15 mouse cellular contexts compared by ENCODE assay signal in genomic region chr1:38320126-38320970, GRCm38 (mm10).
DNase-seq lines count a peak whose midpoint lies in the region; ATAC-seq and TF ChIP-seq lines count a peak whose summit lies in the region.
"Had no signal": no experiment of that assay in that cellular context is flagged by ENCODE, and none has a peak within 500 bp of the region (broad histone marks: within the 10 kb centered on the region; RNA-seq: fewer than 3 reads in every experiment).

No protein-coding gene starts in this region.

- WGBS in forebrain, embryonic 14.5 days = 29% methylated on average over 16 of the region's 16 CpGs
- WGBS in forebrain, embryonic 11.5 days = 61% methylated on average over 16 of the region's 16 CpGs
- 77% methylated on average over 16 of the region's 16 CpGs for WGBS in midbrain, embryonic 11.5 days
- WGBS in midbrain, postnatal 0 days = 43% methylated on average over 16 of the region's 16 CpGs
- WGBS in stomach, embryonic 15.5 days = 71% methylated on average over 16 of the region's 16 CpGs

- no peak for TF ChIP-seq CTCF in midbrain, postnatal 0 days (IDR thresholded peaks at IDR 0.05)

- peak overlapping the region; percentile 25 for H3K4me2 ChIP-seq in forebrain, embryonic 14.5 days (ENCODE audit: low read length)
- no peak overlapping the region for H3K4me2 ChIP-seq in forebrain, embryonic 11.5 days (ENCODE audit: low read depth, low read length, severe bottlenecking)
- H3K4me2 ChIP-seq in midbrain, embryonic 11.5 days = no peak overlapping the region
- H3K4me2 ChIP-seq in midbrain, postnatal 0 days (ENCODE audit: low read depth, low read length, poor library complexity, severe bottlenecking) = no peak overlapping the region
- no peak overlapping the region for H3K4me2 ChIP-seq in stomach, embryonic 15.5 days
- H3K4me2 ChIP-seq: heart, embryonic 15.5 days had no signal

- H3K36me3 ChIP-seq in forebrain, embryonic 14.5 days (ENCODE audit: control insufficient read depth, insufficient read depth, low read length) = no peaks in the 10 kb centered on the region
- H3K36me3 ChIP-seq in forebrain, embryonic 11.5 days (ENCODE audit: control insufficient read depth, insufficient read depth, low read length) = no peaks in the 10 kb centered on the region
- H3K36me3 ChIP-seq in midbrain, embryonic 11.5 days (ENCODE audit: control insufficient read depth, insufficient read depth, low read length) = no peaks in the 10 kb centered on the region
- no peaks in the 10 kb centered on the region for H3K36me3 ChIP-seq in midbrain, postnatal 0 days (ENCODE audit: insufficient read depth, low read length)
- no peaks in the 10 kb centered on the region for H3K36me3 ChIP-seq in stomach, embryonic 15.5 days
- H3K36me3 ChIP-seq: G1E; heart, embryonic 15.5 days had no signal

- DNase-seq in forebrain, embryonic 14.5 days (ENCODE audit: low spot score) = peak; percentile 28
- no peak for DNase-seq in forebrain, embryonic 11.5 days (ENCODE audit: low spot score)
- DNase-seq in midbrain, embryonic 11.5 days (ENCODE audit: low spot score, missing footprints) = peak; percentile 69
- DNase-seq in midbrain, postnatal 0 days (ENCODE audit: low spot score) = no peak
- peak; percentile 55 for DNase-seq in fat pad, adult 2 months (ENCODE audit: extremely low read depth, low read depth, low spot score)
- DNase-seq in spleen, postnatal 4 days (ENCODE audit: low spot score in 2 of 2) = no peak
- DNase-seq in right cerebral cortex, postnatal 4 days = no peak
- DNase-seq: cerebellum, adult 11-12 months; gastrocnemius, postnatal 14 days; lung, postnatal 36 days had no signal

- H3K27me3 ChIP-seq in forebrain, embryonic 14.5 days (replicated peaks; ENCODE audit: control insufficient read depth, insufficient read depth, low read length) = no peaks in the 10 kb centered on the region
- H3K27me3 ChIP-seq in forebrain, embryonic 11.5 days (ENCODE audit: control insufficient read depth, insufficient read depth, low read length) = no peaks in the 10 kb centered on the region
- H3K27me3 ChIP-seq in midbrain, embryonic 11.5 days (ENCODE audit: control insufficient read depth, insufficient read depth, low read length) = no peaks in the 10 kb centered on the region
- no peaks in the 10 kb centered on the region for H3K27me3 ChIP-seq in midbrain, postnatal 0 days (ENCODE audit: insufficient read depth, low read length)
- no peaks in the 10 kb centered on the region for H3K27me3 ChIP-seq in stomach, embryonic 15.5 days (replicated peaks)
- H3K27me3 ChIP-seq: heart, embryonic 15.5 days had no signal

- H3K4me3 ChIP-seq in forebrain, embryonic 14.5 days (ENCODE audit: low read depth, low read length) = no peak overlapping the region
- no peak overlapping the region for H3K4me3 ChIP-seq in forebrain, embryonic 11.5 days (ENCODE audit: low read depth, low read length)
- no peak overlapping the region for H3K4me3 ChIP-seq in midbrain, embryonic 11.5 days (ENCODE audit: low read depth, low read length)
- H3K4me3 ChIP-seq in midbrain, postnatal 0 days (ENCODE audit: low read depth, low read length) = no peak overlapping the region
- no peak overlapping the region for H3K4me3 ChIP-seq in stomach, embryonic 15.5 days (replicated peaks)
- H3K4me3 ChIP-seq: heart, embryonic 15.5 days; myocyte had no signal

- no peaks in the 10 kb centered on the region for H3K9me3 ChIP-seq in forebrain, embryonic 14.5 days (replicated peaks; ENCODE audit: control insufficient read depth, low read length)
- H3K9me3 ChIP-seq in forebrain, embryonic 11.5 days (ENCODE audit: control insufficient read depth, low read length) = no peaks in the 10 kb centered on the region
- no peaks in the 10 kb centered on the region for H3K9me3 ChIP-seq in midbrain, embryonic 11.5 days (ENCODE audit: control insufficient read depth, low read length)
- H3K9me3 ChIP-seq in midbrain, postnatal 0 days (ENCODE audit: low read length) = no peaks in the 10 kb centered on the region
- no peaks in the 10 kb centered on the region for H3K9me3 ChIP-seq in stomach, embryonic 15.5 days
- H3K9me3 ChIP-seq: G1E; heart, embryonic 15.5 days had no signal

- H3K27ac ChIP-seq in forebrain, embryonic 14.5 days (ENCODE audit: low read depth, low read length) = no peak overlapping the region
- no peak overlapping the region for H3K27ac ChIP-seq in forebrain, embryonic 11.5 days (ENCODE audit: low read depth, low read length)
- no peak overlapping the region for H3K27ac ChIP-seq in midbrain, embryonic 11.5 days (ENCODE audit: low read depth, low read length)
- no peak overlapping the region for H3K27ac ChIP-seq in midbrain, postnatal 0 days (ENCODE audit: low read depth, low read length)
- H3K27ac ChIP-seq in stomach, embryonic 15.5 days = peak overlapping the region; percentile 31; the same call in 1 of the 2 replicates
- H3K27ac ChIP-seq: heart, embryonic 15.5 days had no signal

- ATAC-seq in forebrain, embryonic 14.5 days = no peak
- no peak for ATAC-seq in forebrain, embryonic 11.5 days (replicated peaks; ENCODE audit: low FRiP score)
- ATAC-seq in midbrain, embryonic 11.5 days (ENCODE audit: low FRiP score) = no peak
- ATAC-seq in midbrain, postnatal 0 days (ENCODE audit: low FRiP score) = no peak
- ATAC-seq in stomach, embryonic 15.5 days (ENCODE audit: insufficient read depth, low FRiP score, low read depth) = no peak
- ATAC-seq: activated CD4-positive, CD25-positive, alpha-beta regulatory T cell, adult 4 months had no signal

- no peak overlapping the region for H3K9ac ChIP-seq in forebrain, embryonic 14.5 days (ENCODE audit: low read length)
- H3K9ac ChIP-seq in forebrain, embryonic 11.5 days (ENCODE audit: low read length) = no peak overlapping the region
- no peak overlapping the region for H3K9ac ChIP-seq in midbrain, embryonic 11.5 days (ENCODE audit: low read length)
- no peak overlapping the region for H3K9ac ChIP-seq in midbrain, postnatal 0 days (replicated peaks; ENCODE audit: low read length, poor library complexity, severe bottlenecking)
- H3K9ac ChIP-seq in stomach, embryonic 15.5 days = no peak overlapping the region
- H3K9ac ChIP-seq: heart, embryonic 15.5 days had no signal

- no peaks in the 10 kb centered on the region; the same call in 1 of the 2 replicates for H3K4me1 ChIP-seq in forebrain, embryonic 14.5 days (ENCODE audit: control insufficient read depth, insufficient read depth, low read length)
- no peaks in the 10 kb centered on the region; the same call in 1 of the 2 replicates for H3K4me1 ChIP-seq in forebrain, embryonic 11.5 days (replicated peaks; ENCODE audit: control insufficient read depth, insufficient read depth, low read length)
- no peaks in the 10 kb centered on the region for H3K4me1 ChIP-seq in midbrain, embryonic 11.5 days (ENCODE audit: control insufficient read depth, insufficient read depth, low read length)
- no peaks in the 10 kb centered on the region for H3K4me1 ChIP-seq in midbrain, postnatal 0 days (ENCODE audit: insufficient read depth, low read length)
- no peaks in the 10 kb centered on the region for H3K4me1 ChIP-seq in stomach, embryonic 15.5 days

Comparison
In these comparisons a context has a peak if more than half of its experiments do, and no peak if none do; other contexts are left out.
1. DNase-seq: peak in forebrain, embryonic 14.5 days (single experiment), midbrain, embryonic 11.5 days (single experiment) and fat pad, adult 2 months (single experiment); none in forebrain, embryonic 11.5 days (single experiment), midbrain, postnatal 0 days (single experiment), spleen, postnatal 4 days (0 of 2) and right cerebral cortex, postnatal 4 days (single experiment).